Comparison of ENCODE assay signal across 8 mouse cellular contexts in the genomic region with DNA sequence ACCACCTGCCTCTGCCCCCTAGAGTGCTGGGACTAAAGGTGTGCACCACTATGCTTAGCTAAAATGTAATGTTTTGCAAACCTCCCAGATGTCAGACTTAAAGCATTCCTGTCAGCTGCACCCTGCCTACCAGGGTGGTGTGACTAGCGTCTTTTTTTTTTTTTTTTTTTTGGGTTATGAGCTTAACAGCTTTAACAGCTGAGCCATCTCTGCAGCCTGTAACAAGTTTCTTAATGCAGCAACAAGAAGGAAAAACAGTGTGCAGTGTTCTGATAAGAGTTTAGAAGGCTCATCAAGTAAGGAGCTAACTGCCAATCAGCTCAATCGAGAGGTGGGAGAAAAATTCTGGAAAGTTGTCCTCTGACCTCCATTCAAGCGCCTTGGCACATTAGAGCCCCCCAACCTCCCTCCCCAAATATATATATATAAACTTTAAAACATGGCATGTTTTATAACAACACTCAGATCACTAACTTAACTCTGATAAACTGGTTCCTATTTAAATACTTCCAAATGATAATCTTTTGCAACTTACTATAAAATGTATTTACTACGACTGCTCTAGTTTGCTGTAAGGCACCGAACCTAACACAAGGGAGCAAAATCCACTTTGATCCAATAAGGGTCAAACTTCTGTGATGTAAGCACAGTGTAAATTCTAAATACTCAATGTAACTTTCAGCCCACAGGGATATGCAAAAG. TPM values are rescaled to one million over a fixed set of nuclear protein-coding genes. Genes with fewer than 3 reads are reported as not detected.
DNase-seq lines count a peak whose midpoint lies in the region; ATAC-seq lines count a peak whose summit lies in the region.

No protein-coding gene starts in this region.

- peaks cover 31% of the 10 kb centered on the region for H3K36me3 ChIP-seq in liver, embryonic 13.5 days

- H3K4me3 ChIP-seq in liver, embryonic 13.5 days (replicated peaks), result peak overlapping the region; percentile 98

- 16% methylated on average over 5 of the region's 5 CpGs for WGBS in liver, embryonic 13.5 days (ENCODE audit: insufficient replicate concordance)

- H3K27me3 ChIP-seq in liver, embryonic 13.5 days, result peaks cover 21% of the 10 kb centered on the region

- no peaks in the 10 kb centered on the region for H3K9me3 ChIP-seq in liver, embryonic 13.5 days (replicated peaks)

- intact Hi-C loops in left cerebral cortex, postnatal 10 days (cut with DNase I), result no loop called here

- peaks cover 71% of the 10 kb centered on the region for H3K4me1 ChIP-seq in liver, embryonic 13.5 days (replicated peaks)

- H3K9ac ChIP-seq in liver, embryonic 13.5 days, result peak overlapping the region; percentile 100

- peak; percentile 33 for ATAC-seq in liver, embryonic 13.5 days (ENCODE audit: low read depth)

- H3K4me2 ChIP-seq in liver, embryonic 13.5 days, result peak overlapping the region; percentile 77

- H3K27ac ChIP-seq in liver, embryonic 13.5 days, result peak overlapping the region; percentile 98

- DNase-seq in adrenal gland, adult 2 months, result peak; percentile 9
- no peak for DNase-seq in adrenal gland, postnatal 4 days (ENCODE audit: low spot score in 2 of 2)
- peak; percentile 27 for DNase-seq in thymus, postnatal 0 days (ENCODE audit: low spot score)
- no peak for DNase-seq in thymus, adult 18-20 months
- peak; percentile 61 for DNase-seq in liver, embryonic 13.5 days
- no peak for DNase-seq in frontal cortex, postnatal 10 days (ENCODE audit: low spot score in 2 of 2)
- no peak for DNase-seq in MN1 (ENCODE audit: low spot score)
- no peak for DNase-seq in left cerebral cortex, postnatal 10 days (ENCODE audit: extremely low spot score in 1 of 2, low spot score in 2 of 2)

RNA-seq across cellular contexts. Expression of gene Slc25a51, which starts 1.4 kb away (rescaled TPM):
- 100 to 1,000 TPM; 298 to 434 TPM for total RNA-seq in adrenal gland, adult 2 months (2021)
- 136 and 197 TPM in 2 replicates for polyA plus RNA-seq in adrenal gland, adult 2 months (2012; rRNA removed)
- total RNA-seq in adrenal gland, postnatal 4 days (2021), result 100 to 1,000 TPM; 242 to 245 TPM
- 38.6 and 41.8 TPM in 2 replicates for polyA plus RNA-seq in thymus, postnatal 0 days (2015; fragmentation: Nextera tagmentation; extraction: Ambion mirVana)
- polyA plus RNA-seq in liver, embryonic 13.5 days (2015; fragmentation: Nextera tagmentation; extraction: Ambion mirVana), result 64.9 and 72.5 TPM in 2 replicates
- total RNA-seq in left cerebral cortex, postnatal 10 days (2021), result 100 to 1,000 TPM; 100 to 105 TPM

Comparison
In these comparisons a context has a peak if more than half of its experiments do, and no peak if none do; other contexts are left out.
1. DNase-seq: peak in adrenal gland, adult 2 months (single experiment), thymus, postnatal 0 days (single experiment) and liver, embryonic 13.5 days (single experiment); none in adrenal gland, postnatal 4 days (0 of 2), thymus, adult 18-20 months (0 of 2), frontal cortex, postnatal 10 days (0 of 2), MN1 (single experiment) and left cerebral cortex, postnatal 10 days (0 of 2).